Mouse (Mus musculus) embryo, embryonic 11.5 days (tissue): ENCODE data around the gene Cfap77.

Experiments used
- DNase-seq: peaks from one replicate; pipeline ENCODE4 v3.0.0-alpha.2; 2012; ENCODE audit warnings: low read depth, low spot score

The Cfap77 gene

GRCm38 (mm10) chr2:29051932-29052331 lies 2.9 kb downstream of the Cfap77 start:
- no peak for DNase-seq

GRCm38 (mm10) chr2:29046151-29046550 lies 8.7 kb downstream of the Cfap77 start:
- no peak for DNase-seq

- no peak for DNase-seq
Observed at GRCm38 (mm10) chr2:29042124-29042523, 12.7 kb downstream of the Cfap77 start.

GRCm38 (mm10) chr2:29041477-29041768 lies 13.4 kb downstream of the Cfap77 start:
- DNase-seq: no peak

GRCm38 (mm10) chr2:29040594-29041476 lies 14.0 kb downstream of the Cfap77 start:
- DNase-seq: no peak

GRCm38 (mm10) chr2:29039741-29040140 lies 15.1 kb downstream of the Cfap77 start:
- no peak for DNase-seq

GRCm38 (mm10) chr2:29035698-29036097 lies 19.2 kb downstream of the Cfap77 start:
- DNase-seq: no peak

- no peak for DNase-seq
Observed at GRCm38 (mm10) chr2:29034542-29035475, 20.1 kb downstream of the Cfap77 start.

GRCm38 (mm10) chr2:29031951-29032350 lies 22.9 kb downstream of the Cfap77 start:
- DNase-seq: no peak

GRCm38 (mm10) chr2:29030048-29030734 lies 24.7 kb downstream of the Cfap77 start:
- DNase-seq: no peak

GRCm38 (mm10) chr2:29025284-29025683 lies 29.6 kb downstream of the Cfap77 start:
- DNase-seq: no peak

GRCm38 (mm10) chr2:29023001-29023400 lies 31.9 kb downstream of the Cfap77 start:
- DNase-seq: no peak

- DNase-seq: no peak
Observed at GRCm38 (mm10) chr2:29021025-29021424, 33.8 kb downstream of the Cfap77 start.

- no peak for DNase-seq
Observed at GRCm38 (mm10) chr2:29018680-29019079, 36.2 kb downstream of the Cfap77 start.

- DNase-seq: peak; percentile 27
Observed at GRCm38 (mm10) chr2:29016599-29017587, 38.0 kb downstream of the Cfap77 start.

GRCm38 (mm10) chr2:29012523-29012922 lies 42.3 kb downstream of the Cfap77 start:
- DNase-seq: no peak

GRCm38 (mm10) chr2:29007656-29008055 lies 47.2 kb downstream of the Cfap77 start:
- no peak for DNase-seq

- no peak for DNase-seq
Observed at GRCm38 (mm10) chr2:29006455-29007034, 48.3 kb downstream of the Cfap77 start.

- no peak for DNase-seq
Observed at GRCm38 (mm10) chr2:29004037-29004436, 50.8 kb downstream of the Cfap77 start.

GRCm38 (mm10) chr2:28998246-28998645 lies 56.6 kb downstream of the Cfap77 start:
- no peak for DNase-seq
